Mouse (Mus musculus): ENCODE results near the gene Rab7b. TPM values are rescaled to one million over a fixed set of nuclear protein-coding genes. Genes with fewer than 3 reads are reported as not detected.

Rab7b gene
- total RNA-seq, 2 experiments from 2014 or later = 4.0 to 4.4 TPM

GRCm38 (mm10) chr1:131761079-131761831 lies 72.8 kb downstream of the Rab7b start:
- no peak for DNase-seq (ENCODE audit: extremely low spot score in 1 of 2, low spot score in 1 of 2)

- DNase-seq (ENCODE audit: extremely low spot score in 1 of 2, low spot score in 1 of 2) = no peak
Observed at GRCm38 (mm10) chr1:131763683-131764082, 75.2 kb downstream of the Rab7b start.

- no peak for DNase-seq (ENCODE audit: extremely low spot score in 1 of 2, low spot score in 1 of 2)
Observed at GRCm38 (mm10) chr1:131764581-131765338, 76.3 kb downstream of the Rab7b start.

Other genes with a start within 250 kb of the Rab7b start
- 10 to 100 TPM; 71.6 to 92.4 TPM for gene Srgap2, start 161.3 kb upstream of the Rab7b start, total RNA-seq (2021)
- 1 to 10 TPM; 1.2 to 1.8 TPM for gene Fam72a, start 160.8 kb upstream of the Rab7b start, total RNA-seq (2021)
- under 1 TPM; 0.12 to 0.44 TPM for gene Avpr1b, start 89.5 kb upstream of the Rab7b start, total RNA-seq (2021)
- not detected for gene Ctse, start 50.4 kb upstream of the Rab7b start, total RNA-seq (2021)
- gene Slc26a9, start 55.3 kb downstream of the Rab7b start, total RNA-seq (2021) = under 1 TPM; 0.12 to 0.15 TPM
- 1 to 10 TPM; 2.0 to 3.2 TPM for gene Pm20d1, start 108.7 kb downstream of the Rab7b start, total RNA-seq (2021)
- gene Slc41a1, start 138.8 kb downstream of the Rab7b start, total RNA-seq (2021) = 10 to 100 TPM; 61.5 to 66.5 TPM
- gene Rab29, start 178.5 kb downstream of the Rab7b start, total RNA-seq (2021) = 1 to 10 TPM; 7.3 to 8.0 TPM
- 100 to 1,000 TPM; 150 to 157 TPM for gene Nucks1, start 221.8 kb downstream of the Rab7b start, total RNA-seq (2021)

Data from layer of hippocampus, postnatal 25 days (tissue).